Mouse (Mus musculus) embryonic fibroblast, embryonic 13.5 days (primary cell): ENCODE results near the gene Hmces.

Experiments
- CTCF ChIP-seq: IDR thresholded peaks from 2 replicates; pipeline ENCODE4 v1.5.1; 2011; ENCODE audit warnings: mild to moderate bottlenecking, control low read depth, low read length, moderate library complexity, borderline replicate concordance; ENCODE audit not compliant: insufficient read depth
- POLR2A ChIP-seq: IDR thresholded peaks from 2 replicates; pipeline ENCODE4 v1.6.1; 2011; ENCODE audit warnings: low read depth, mild to moderate bottlenecking, control low read depth, low read length, moderate library complexity

GRCm38 (mm10) chr6:87867256-87867655, 46.5 kb upstream of the Hmces start:
- TF ChIP-seq CTCF (no peak), POLR2A (no peak)
